Mouse (Mus musculus): Measurements from ENCODE around the gene Ppp1r15b. TPM values are rescaled to one million over a fixed set of nuclear protein-coding genes. Genes with fewer than 3 reads are reported as not detected.

The Ppp1r15b gene
- polyA plus RNA-seq (2015; fragmentation: Nextera tagmentation; extraction: Ambion mirVana), result 32.0 and 35.2 TPM in 2 replicates

GRCm38 (mm10) chr1:133130638-133131560 is at the start of gene Ppp1r15b:
Gene Ppp1r15b, plus strand, starts transcription at chr1:133131143.
- Histone ChIP-seq H3K36me3 (peaks cover 2% of the 10 kb centered on the region; the same call in 1 of the 2 replicates), H3K4me2 (peak within 1 kb of the TSS; percentile 99), H3K27me3 (no peaks in the 10 kb centered on the region), H3K9me3 (no peaks in the 10 kb centered on the region), H3K9ac (peak within 1 kb of the TSS; percentile 98), H3K4me3 (peak within 1 kb of the TSS; percentile 98), H3K27ac (peak within 1 kb of the TSS; percentile 98), H3K4me1 (peaks cover 40% of the 10 kb centered on the region)
- 1% methylated on average over 72 of the region's 72 CpGs for whole genome bisulfite sequencing
- peak; percentile 99 for ATAC-seq (ENCODE audit: insufficient number of reproducible peaks, insufficient read depth, low FRiP score, low TSS enrichment, low read depth)

- Histone ChIP-seq H3K36me3 (peaks cover 51% of the 10 kb centered on the region), H3K4me2 (no peak overlapping the region), H3K9me3 (no peaks in the 10 kb centered on the region), H3K27ac (no peak overlapping the region), H3K4me3 (no peak overlapping the region), H3K27me3 (no peaks in the 10 kb centered on the region), H3K4me1 (peaks cover 8% of the 10 kb centered on the region), H3K9ac (no peak overlapping the region)
- ATAC-seq (ENCODE audit: insufficient number of reproducible peaks, insufficient read depth, low FRiP score, low TSS enrichment, low read depth), result no peak
- 89% methylated on average over 5 of the region's 5 CpGs for WGBS
Measured at GRCm38 (mm10) chr1:133083003-133083546, 47.9 kb upstream of the Ppp1r15b start.

GRCm38 (mm10) chr1:133083942-133084625 is 46.9 kb upstream of the Ppp1r15b start:
- no peak overlapping the region for H3K27ac ChIP-seq
- WGBS, result 66% methylated on average over 11 of the region's 11 CpGs

GRCm38 (mm10) chr1:133084708-133085416 is 46.1 kb upstream of the Ppp1r15b start:
- Histone ChIP-seq H3K27ac (no peak overlapping the region), H3K4me1 (peaks cover 8% of the 10 kb centered on the region), H3K9ac (no peak overlapping the region), H3K9me3 (no peaks in the 10 kb centered on the region), H3K27me3 (no peaks in the 10 kb centered on the region), H3K36me3 (peaks cover 52% of the 10 kb centered on the region), H3K4me3 (no peak overlapping the region), H3K4me2 (no peak overlapping the region)
- WGBS, result 79% methylated on average over 14 of the region's 14 CpGs
- no peak for ATAC-seq (ENCODE audit: insufficient number of reproducible peaks, insufficient read depth, low FRiP score, low TSS enrichment, low read depth)

More at GRCm38 (mm10) chr1:133083942-133084625, 46.9 kb upstream of the Ppp1r15b start:
- no peak overlapping the region for H3K4me3 ChIP-seq
- peak; percentile 26; the same call in 1 of the 2 replicates for ATAC-seq (ENCODE audit: insufficient number of reproducible peaks, insufficient read depth, low FRiP score, low TSS enrichment, low read depth)
- peaks cover 8% of the 10 kb centered on the region for H3K4me1 ChIP-seq
- H3K36me3 ChIP-seq, result peaks cover 56% of the 10 kb centered on the region
- no peaks in the 10 kb centered on the region for H3K9me3 ChIP-seq
- H3K27me3 ChIP-seq, result no peaks in the 10 kb centered on the region
- no peak overlapping the region for H3K4me2 ChIP-seq
- H3K9ac ChIP-seq, result no peak overlapping the region

- H3K9me3 ChIP-seq, result no peaks in the 10 kb centered on the region
- peaks cover 54% of the 10 kb centered on the region for H3K36me3 ChIP-seq
- ATAC-seq (ENCODE audit: insufficient number of reproducible peaks, insufficient read depth, low FRiP score, low TSS enrichment, low read depth), result no peak
- WGBS, result 90% methylated on average over 8 of the region's 8 CpGs
- H3K4me3 ChIP-seq, result no peak overlapping the region
- no peak overlapping the region for H3K27ac ChIP-seq
- H3K9ac ChIP-seq, result no peak overlapping the region
- H3K27me3 ChIP-seq, result no peaks in the 10 kb centered on the region
- no peak overlapping the region for H3K4me2 ChIP-seq
- peaks cover 8% of the 10 kb centered on the region for H3K4me1 ChIP-seq
Measured at GRCm38 (mm10) chr1:133085417-133085742, 45.6 kb upstream of the Ppp1r15b start.

GRCm38 (mm10) chr1:133086804-133087203 is 44.1 kb upstream of the Ppp1r15b start:
- Histone ChIP-seq H3K4me2 (no peak overlapping the region), H3K4me1 (peaks cover 8% of the 10 kb centered on the region), H3K27ac (no peak overlapping the region), H3K36me3 (peaks cover 58% of the 10 kb centered on the region), H3K9ac (no peak overlapping the region), H3K4me3 (no peak overlapping the region), H3K27me3 (no peaks in the 10 kb centered on the region), H3K9me3 (no peaks in the 10 kb centered on the region)
- ATAC-seq (ENCODE audit: insufficient number of reproducible peaks, insufficient read depth, low FRiP score, low TSS enrichment, low read depth), result no peak
- WGBS, result 87% methylated on average over 10 of the region's 10 CpGs

GRCm38 (mm10) chr1:133087206-133087905 is 43.6 kb upstream of the Ppp1r15b start:
- 47% methylated on average over 7 of the region's 7 CpGs for WGBS
- no peak overlapping the region for H3K4me2 ChIP-seq

GRCm38 (mm10) chr1:133088196-133088595 is 42.7 kb upstream of the Ppp1r15b start:
- 76% methylated on average over 10 of the region's 10 CpGs for WGBS
- H3K9ac ChIP-seq, result no peak overlapping the region
- no peak for ATAC-seq (ENCODE audit: insufficient number of reproducible peaks, insufficient read depth, low FRiP score, low TSS enrichment, low read depth)
- no peak overlapping the region for H3K27ac ChIP-seq
- no peak overlapping the region for H3K4me3 ChIP-seq
- H3K4me1 ChIP-seq, result peaks cover 8% of the 10 kb centered on the region
- no peak overlapping the region for H3K4me2 ChIP-seq
- H3K36me3 ChIP-seq, result peaks cover 55% of the 10 kb centered on the region
- no peaks in the 10 kb centered on the region for H3K9me3 ChIP-seq
- no peaks in the 10 kb centered on the region for H3K27me3 ChIP-seq

More at GRCm38 (mm10) chr1:133087206-133087905, 43.6 kb upstream of the Ppp1r15b start:
- H3K4me1 ChIP-seq, result peaks cover 8% of the 10 kb centered on the region
- H3K9ac ChIP-seq, result no peak overlapping the region
- H3K4me3 ChIP-seq, result no peak overlapping the region
- H3K27ac ChIP-seq, result no peak overlapping the region
- no peak for ATAC-seq (ENCODE audit: insufficient number of reproducible peaks, insufficient read depth, low FRiP score, low TSS enrichment, low read depth)
- peaks cover 58% of the 10 kb centered on the region for H3K36me3 ChIP-seq
- H3K27me3 ChIP-seq, result no peaks in the 10 kb centered on the region
- H3K9me3 ChIP-seq, result no peaks in the 10 kb centered on the region

GRCm38 (mm10) chr1:133089415-133089814 is 41.5 kb upstream of the Ppp1r15b start:
- no peak for ATAC-seq (ENCODE audit: insufficient number of reproducible peaks, insufficient read depth, low FRiP score, low TSS enrichment, low read depth)
- Histone ChIP-seq H3K4me2 (no peak overlapping the region), H3K9me3 (no peaks in the 10 kb centered on the region), H3K9ac (no peak overlapping the region), H3K27ac (no peak overlapping the region), H3K4me3 (no peak overlapping the region), H3K4me1 (peaks cover 1% of the 10 kb centered on the region), H3K36me3 (peaks cover 51% of the 10 kb centered on the region), H3K27me3 (no peaks in the 10 kb centered on the region)
- WGBS, result 85% methylated on average over 4 of the region's 4 CpGs

- Histone ChIP-seq H3K4me2 (no peak overlapping the region), H3K4me3 (no peak overlapping the region), H3K9ac (no peak overlapping the region), H3K27ac (no peak overlapping the region), H3K4me1 (no peaks in the 10 kb centered on the region; the same call in 1 of the 2 replicates), H3K9me3 (no peaks in the 10 kb centered on the region), H3K27me3 (no peaks in the 10 kb centered on the region), H3K36me3 (peaks cover 63% of the 10 kb centered on the region)
- 57% methylated on average over 6 of the region's 6 CpGs for WGBS
- ATAC-seq (ENCODE audit: insufficient number of reproducible peaks, insufficient read depth, low FRiP score, low TSS enrichment, low read depth), result no peak
Measured at GRCm38 (mm10) chr1:133090641-133091040, 40.3 kb upstream of the Ppp1r15b start.

Data from embryonic facial prominence, embryonic 13.5 days (tissue).